Mouse (Mus musculus): ENCODE measurements around the gene Sidt2.

Gene Sidt2

GRCm38 (mm10) chr9:45946182-45946871, 8.7 kb downstream of the Sidt2 start:
- DNase-seq, result peak; percentile 32

GRCm38 (mm10) chr9:45945721-45946120, 9.3 kb downstream of the Sidt2 start:
- DNase-seq, result peak; percentile 60

- DNase-seq, result peak; percentile 74
Observed at GRCm38 (mm10) chr9:45944506-45945400, 10.3 kb downstream of the Sidt2 start.

GRCm38 (mm10) chr9:45943628-45944505, 11.2 kb downstream of the Sidt2 start:
- peak; percentile 27 for DNase-seq

- no peak for DNase-seq
Observed at GRCm38 (mm10) chr9:45942916-45943315, 12.1 kb downstream of the Sidt2 start.

GRCm38 (mm10) chr9:45942464-45942863, 12.6 kb downstream of the Sidt2 start:
- no peak for DNase-seq

- peak; percentile 58 for DNase-seq
Observed at GRCm38 (mm10) chr9:45941329-45941888, 13.6 kb downstream of the Sidt2 start.

- DNase-seq, result no peak
Observed at GRCm38 (mm10) chr9:45939794-45940193, 15.3 kb downstream of the Sidt2 start.

- no peak for DNase-seq
Observed at GRCm38 (mm10) chr9:45938952-45939637, 16.0 kb downstream of the Sidt2 start.

- DNase-seq, result no peak
Observed at GRCm38 (mm10) chr9:45938088-45938487, 17.0 kb downstream of the Sidt2 start.

- peak; percentile 61 for DNase-seq
Observed at GRCm38 (mm10) chr9:45936883-45937282, 18.2 kb downstream of the Sidt2 start.

- DNase-seq, result no peak
Observed at GRCm38 (mm10) chr9:45935628-45936210, 19.3 kb downstream of the Sidt2 start, which contains the start of gene Tagln. Gene Tagln, minus strand, starts transcription at chr9:45936058.

GRCm38 (mm10) chr9:45932571-45933415, 22.3 kb downstream of the Sidt2 start:
- no peak for DNase-seq

GRCm38 (mm10) chr9:45931958-45932357, 23.1 kb downstream of the Sidt2 start:
- no peak for DNase-seq

- DNase-seq, result no peak
Observed at GRCm38 (mm10) chr9:45929285-45929684, 25.8 kb downstream of the Sidt2 start.

- DNase-seq, result no peak
Observed at GRCm38 (mm10) chr9:45919895-45920294, 35.2 kb downstream of the Sidt2 start.

- no peak for DNase-seq
Observed at GRCm38 (mm10) chr9:45917041-45917934, 37.8 kb downstream of the Sidt2 start.

- DNase-seq, result no peak
Observed at GRCm38 (mm10) chr9:45915659-45916058, 39.4 kb downstream of the Sidt2 start.

- DNase-seq, result peak; percentile 80
Observed at GRCm38 (mm10) chr9:45911673-45912072, 43.4 kb downstream of the Sidt2 start.

All from thymus, postnatal 4 days (tissue).